Mouse (Mus musculus): ENCODE measurements around the gene Ddx21.
"Not testable (repeated sequence)": the region's sequence is repeated elsewhere in the genome, so short reads cannot be mapped to it uniquely, and the experiment has no call there.

Ddx21 gene

DNA sequence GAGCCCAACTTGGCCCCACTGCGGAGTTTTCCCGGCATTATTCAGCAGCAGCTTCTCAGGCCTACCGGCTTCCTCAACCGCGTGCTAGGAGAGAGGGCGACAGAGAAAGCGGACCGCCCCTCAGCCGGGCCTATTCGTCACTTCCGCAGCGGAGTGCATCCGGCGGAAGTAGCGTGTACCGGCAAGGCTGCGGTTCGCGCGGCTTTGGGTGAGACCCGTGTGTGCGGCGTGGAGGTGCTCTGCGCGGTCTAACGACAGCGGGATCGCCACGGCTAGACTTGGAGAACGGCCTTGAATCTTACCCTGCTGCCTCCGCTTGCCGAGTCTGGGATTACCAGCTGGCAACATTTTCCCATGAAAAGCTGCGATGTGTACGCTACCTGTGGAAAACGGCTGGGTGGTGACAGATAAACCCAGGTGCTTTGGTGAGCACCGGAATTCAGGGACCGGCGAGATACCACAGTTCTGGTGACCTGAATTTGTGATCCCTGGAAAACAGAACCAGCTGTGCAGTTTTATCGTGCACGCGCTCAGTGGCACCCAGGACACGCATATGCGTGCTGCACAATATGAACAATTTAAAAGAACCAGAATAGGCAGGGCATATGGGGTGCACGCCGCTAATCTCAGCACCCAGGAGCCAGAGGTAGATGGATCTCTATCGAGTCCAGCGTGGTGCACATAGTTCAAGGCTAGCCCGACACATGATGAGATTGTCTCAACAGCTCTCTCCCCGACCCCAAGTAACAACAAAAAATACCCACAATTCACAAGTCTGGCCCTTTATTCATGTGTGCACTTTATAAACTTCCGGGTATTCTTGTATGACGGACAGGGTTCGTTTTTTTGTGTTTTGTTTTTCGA is at the start of gene Ddx21:
Ddx21 (minus strand) TSS at position 105 of the 864 bp plus-strand sequence.
- in situ Hi-C loops (cut with MboI, MseI), result no loop called here

DNA sequence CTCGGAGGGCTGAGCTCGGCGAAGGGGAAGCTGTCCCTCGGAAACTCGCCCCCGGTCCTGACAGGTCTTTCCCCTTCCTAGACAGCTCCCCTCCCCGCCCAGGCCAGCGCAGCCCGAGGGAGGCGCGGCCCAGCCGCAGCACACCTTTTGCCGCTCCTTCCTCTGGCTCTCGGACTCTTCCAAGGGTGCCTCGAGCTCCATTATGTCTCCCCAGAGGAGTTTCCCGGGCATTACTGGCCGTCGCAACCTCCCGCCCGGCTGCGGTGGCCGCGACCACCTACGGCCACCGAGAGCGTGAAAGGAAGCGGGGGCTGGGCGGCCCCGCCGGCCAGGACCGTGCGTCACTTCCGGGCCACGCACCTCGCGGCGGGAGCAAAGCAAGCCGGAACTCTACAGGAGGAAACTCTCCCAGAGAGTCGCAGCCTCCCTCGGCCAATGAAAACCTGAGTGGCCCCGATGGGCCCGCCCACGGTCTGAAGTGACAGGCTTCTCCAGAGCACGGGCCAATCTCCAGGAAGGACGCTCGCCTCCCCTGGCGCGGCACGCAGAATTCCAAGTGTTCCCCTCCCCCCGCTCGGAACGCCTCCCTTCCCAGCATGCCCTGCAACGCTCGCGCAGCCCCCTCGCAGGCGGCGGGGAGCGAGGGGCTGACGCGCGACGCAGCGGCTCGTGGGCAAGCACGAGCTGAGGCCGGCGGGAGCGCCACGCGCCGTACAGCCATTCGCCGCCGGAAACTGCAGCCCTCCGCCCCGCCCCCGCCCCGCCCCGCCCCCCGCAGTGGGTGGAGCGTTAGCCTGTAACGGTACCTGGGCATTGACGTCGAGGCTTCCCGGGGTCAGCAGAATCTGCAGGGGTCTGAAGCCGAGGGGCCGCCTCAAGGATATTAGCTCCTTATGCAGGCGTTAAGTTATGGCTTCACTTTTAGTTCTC is 49.1 kb upstream of the Ddx21 start, which contains the start of gene Ddx50:
Ddx50 (minus strand) TSS at position 338 of the 930 bp plus-strand sequence.
- in situ Hi-C loops (cut with MboI, MseI), result no loop called here

DNA sequence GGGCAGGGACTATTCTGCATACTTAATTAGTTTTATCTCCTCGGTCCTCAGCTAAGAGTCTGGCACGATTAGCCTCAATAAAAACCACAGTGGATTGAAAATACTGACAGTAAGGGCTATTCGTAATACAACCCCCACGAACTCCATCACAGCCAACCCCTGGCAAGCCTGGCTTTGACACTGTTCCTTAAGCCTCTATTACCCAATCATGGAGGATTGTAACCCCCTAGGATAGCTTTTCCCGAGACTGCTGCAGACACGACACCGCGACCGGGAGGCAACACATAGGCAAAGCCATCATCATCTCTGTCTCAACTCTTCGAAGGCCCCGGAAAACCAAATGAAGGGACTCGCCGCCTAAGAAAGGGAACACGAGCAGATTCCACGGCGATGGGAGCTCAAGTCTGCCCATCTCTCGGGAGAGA is 48.3 kb upstream of the Ddx21 start:
- in situ Hi-C loops (cut with MboI, MseI), result no loop called here

DNA sequence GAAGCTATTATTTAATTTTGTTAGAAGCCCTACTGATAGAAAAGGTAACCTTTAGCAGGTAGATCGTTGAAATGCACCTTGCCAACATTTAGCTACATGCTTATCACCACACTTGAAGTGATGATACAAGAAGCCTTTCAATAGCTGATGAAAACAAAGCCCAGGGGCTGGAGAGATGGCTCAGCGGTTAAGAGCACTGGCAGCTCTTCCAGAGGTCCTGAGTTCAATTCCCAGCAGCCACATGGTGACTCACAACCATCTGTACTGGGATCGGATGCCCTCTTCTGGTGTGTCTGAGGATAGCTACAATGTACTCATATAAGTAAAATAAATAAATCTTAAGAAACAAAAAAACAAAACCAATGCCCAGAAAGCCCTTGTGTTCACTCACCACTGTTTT is 2.1 kb upstream of the Ddx21 start:
- in situ Hi-C loops (cut with MboI, MseI), result no loop called here

DNA sequence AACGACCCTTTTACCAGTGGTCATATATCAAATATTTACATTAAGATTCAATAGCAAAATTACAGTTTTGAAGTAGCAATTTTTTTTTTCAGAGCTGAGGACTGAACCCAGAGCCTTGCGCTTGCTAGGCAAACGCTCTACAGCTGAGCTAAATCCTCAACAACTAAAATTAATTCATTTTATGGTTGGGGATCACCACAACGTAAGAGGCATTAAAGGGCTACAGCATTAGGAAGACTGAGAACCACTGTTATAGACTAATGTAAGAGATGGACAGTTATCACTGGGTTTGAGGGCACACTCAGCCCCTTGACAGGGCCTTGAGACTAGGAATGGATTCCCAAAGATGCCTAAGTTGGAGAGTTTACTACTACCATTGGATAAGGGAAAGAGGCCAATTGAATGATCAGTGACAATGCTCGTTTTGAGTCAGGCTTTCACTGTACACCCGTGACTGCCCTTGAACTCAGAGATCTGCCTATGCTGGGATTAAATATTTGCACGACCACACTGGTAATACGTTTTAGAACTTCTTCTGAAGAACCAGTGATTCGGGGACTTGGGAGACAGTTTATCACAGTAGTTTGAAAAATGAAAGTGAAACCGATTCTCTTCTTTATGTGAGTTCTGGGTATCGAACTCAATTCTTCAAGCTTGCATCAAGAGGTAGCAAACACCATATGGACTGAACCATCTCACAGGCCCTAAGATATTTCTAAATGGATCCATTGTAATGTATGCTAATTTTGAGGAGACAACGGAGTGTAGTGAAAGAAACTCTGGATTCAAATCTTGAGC is 1.4 kb upstream of the Ddx21 start:
- in situ Hi-C loops (cut with MboI, MseI), result no loop called here

DNA sequence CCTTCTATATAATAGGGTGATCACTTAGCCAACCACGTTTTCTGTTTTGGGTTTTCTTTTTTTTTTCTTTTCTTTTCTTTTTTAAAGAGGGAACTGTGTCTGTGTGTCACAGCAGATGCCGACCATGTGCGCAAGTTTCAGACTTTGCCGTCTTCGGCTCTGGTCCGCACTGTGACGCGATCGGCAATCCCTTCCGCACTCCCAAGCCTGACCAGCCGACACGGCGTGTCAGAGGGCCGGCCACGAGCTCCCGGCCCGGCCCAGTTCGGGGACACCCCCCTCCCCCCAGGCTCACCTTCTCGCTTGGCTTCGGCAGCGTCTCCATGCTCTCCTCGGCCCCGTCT is 276 bp downstream of the Ddx21 start:
- in situ Hi-C loops (cut with MboI, MseI), result no loop called here

DNA sequence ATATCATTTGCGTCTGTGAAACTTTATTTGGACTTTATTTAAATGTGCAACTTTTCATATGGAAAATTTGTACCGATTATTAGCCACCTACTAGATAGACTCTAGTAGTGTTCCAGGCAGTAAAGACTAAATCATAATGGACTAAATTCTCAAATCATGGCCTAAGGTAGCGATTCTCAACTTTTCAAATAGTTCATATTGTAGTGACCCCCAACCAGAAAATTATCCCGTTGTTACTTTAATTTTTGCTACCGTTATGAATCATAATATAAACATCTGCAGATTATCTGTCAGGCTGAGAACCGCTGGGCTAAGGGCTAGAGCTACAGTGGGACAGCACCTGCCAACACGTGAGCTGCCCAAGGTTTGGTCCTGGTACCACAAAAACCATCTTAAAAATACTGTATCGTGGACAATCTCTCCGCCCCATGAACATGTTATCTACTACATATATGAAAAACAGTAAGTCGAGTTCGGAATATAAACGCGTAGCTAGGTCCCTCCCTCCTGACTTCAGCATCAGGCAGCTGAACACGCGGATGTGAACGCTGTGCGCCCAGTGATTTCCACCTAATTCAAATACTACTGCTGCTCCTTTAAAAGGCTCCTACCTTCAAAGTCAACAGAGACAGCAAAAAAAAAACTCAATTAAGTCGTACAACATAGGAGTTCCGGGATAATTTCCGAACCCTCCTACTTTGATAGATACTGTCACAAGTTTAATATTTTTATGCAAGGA is 859 bp downstream of the Ddx21 start:
- in situ Hi-C loops (cut with MboI, MseI), result no loop called here

DNA sequence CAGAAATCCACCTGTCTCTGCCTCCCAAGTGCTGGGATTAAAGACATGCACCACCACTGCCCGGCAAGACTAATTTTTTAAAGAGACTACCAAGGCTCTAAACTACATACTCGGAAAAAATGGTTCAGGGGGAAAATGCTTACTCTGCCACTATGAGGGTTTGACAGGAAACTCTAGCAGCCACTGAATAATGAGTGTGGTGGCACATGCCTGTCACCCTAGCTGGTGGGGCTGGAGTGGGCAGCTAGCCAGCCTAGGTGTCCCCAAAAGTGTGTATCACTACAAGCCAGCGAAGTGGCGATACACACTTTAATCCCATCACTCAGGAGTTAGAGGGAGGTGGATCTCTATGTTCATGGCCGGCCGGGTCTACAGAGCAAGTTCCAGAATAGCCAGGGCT is 2.0 kb downstream of the Ddx21 start:
- in situ Hi-C loops (cut with MboI, MseI), result no loop called here

DNA sequence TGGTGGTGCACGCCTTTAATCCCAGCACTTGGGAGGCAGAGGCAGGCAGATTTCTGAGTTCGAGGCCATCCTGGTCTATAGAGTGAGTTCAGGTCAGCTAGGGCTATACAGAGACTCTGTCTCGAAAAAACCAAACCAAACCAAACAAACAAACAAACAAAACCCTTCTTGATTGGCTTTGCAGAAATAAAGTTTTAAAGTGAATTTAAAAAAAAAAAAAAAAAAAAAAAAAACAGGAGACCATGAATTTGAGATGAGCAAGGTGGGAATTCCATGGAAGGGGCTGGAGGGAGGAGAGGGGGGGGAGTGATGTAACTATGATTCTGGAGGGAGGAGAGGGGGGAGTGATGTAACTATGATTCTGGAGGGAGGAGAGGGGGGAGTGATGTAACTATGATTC is 2.8 kb downstream of the Ddx21 start:
- in situ Hi-C loops (cut with MboI, MseI), result loop anchor here (5.0 kb wide), 1 partner anchor 43 kb away; no protein-coding TSS in a partner anchor

DNA sequence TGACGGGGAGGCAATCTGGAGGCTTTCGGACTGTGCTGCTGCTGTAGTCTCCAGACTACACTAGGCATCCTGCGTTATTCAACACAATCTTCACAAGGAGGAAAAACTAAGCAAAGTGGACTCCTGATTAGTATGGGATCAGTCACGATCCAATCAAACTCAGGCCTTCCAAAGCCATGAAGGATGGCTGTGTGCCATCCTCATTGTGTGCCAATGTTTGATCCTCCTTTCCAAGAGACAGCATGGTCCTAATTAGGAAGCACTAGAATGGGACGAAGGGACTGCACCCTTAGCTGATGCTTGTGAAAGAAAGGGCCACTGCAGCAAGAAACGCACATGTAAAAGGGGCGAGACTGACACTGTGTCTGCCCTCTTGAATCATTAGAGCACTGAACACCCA is 9.6 kb downstream of the Ddx21 start:
- in situ Hi-C loops (cut with MboI, MseI), result no loop called here

DNA sequence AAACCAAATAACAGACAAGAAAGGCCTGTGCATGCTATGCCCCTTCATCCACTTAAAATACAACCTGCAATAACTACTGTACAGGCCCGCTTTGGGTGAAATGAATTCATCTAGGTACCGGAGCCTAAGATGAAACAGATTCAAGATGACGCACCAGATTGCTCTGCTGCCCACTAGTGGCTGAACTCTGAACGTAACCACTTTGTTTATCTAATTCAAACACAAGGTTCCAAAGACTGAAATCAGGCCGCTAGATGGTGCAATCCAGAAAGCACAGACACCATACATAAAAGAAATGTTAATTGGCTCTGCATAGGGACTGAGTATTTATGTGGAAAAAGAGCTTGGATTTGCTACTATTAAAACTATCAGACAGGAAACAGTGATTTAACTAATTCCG is 11.9 kb downstream of the Ddx21 start:
- in situ Hi-C loops (cut with MboI, MseI), result no loop called here

DNA sequence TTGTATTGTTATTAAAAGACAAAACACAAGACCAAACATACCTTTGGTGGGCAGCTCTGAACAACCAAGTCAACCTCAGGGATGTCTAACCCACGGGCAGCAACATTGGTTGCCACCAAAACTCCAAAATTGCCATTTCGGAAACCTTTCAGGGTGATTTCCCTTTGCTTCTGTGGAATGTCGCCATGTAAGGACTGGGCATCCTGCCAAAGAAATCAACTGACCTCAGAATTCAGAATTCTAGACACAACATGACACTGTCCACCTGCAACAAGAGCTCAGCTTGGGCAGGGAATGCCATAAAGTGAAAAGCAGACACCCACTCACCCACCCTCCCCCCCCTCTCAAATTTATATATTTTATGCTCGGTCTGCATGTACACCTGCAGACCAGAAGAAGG is 13.5 kb downstream of the Ddx21 start:
- in situ Hi-C loops (cut with MboI, MseI), result no loop called here

DNA sequence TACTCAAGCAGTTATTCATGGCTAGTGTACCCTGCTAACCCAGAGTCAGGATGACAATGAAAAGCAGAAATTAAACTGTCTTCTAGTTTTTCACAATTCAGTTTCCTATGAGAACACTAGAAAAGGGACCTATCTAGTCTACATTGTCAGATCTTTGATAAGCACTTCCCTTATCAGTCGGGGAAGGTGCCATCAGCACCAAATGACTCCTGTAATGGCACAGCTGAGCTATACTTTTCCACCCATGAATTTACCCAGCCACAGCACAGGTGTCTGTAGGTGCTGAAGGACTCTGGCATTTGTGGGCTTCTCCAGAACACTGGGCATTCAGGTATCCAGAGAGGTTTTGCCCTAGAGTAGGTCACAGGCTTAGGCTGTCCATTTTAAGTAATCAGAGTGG is 18.8 kb downstream of the Ddx21 start:
- in situ Hi-C loops (cut with MboI, MseI), result no loop called here

DNA sequence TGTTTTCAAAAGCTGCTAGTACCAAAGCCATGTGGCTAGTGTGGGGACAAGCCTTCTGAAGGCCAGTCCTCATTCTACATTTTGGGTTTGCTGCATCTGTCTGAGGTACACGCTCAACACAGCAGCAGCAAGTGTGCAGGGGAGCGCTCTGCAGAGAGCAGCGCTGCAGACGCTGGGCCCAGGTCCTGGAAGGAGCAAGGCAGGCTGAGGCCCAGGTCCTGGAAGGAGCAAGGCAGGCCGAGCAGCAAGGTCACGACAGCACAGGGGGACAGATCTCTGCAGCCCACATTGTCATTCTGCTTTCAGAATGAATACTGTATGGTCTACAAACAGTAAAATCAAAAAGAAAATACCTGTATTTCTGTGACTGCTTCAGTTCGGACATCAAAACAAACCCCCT is 19.4 kb downstream of the Ddx21 start:
- in situ Hi-C loops (cut with MboI, MseI), result no loop called here

DNA sequence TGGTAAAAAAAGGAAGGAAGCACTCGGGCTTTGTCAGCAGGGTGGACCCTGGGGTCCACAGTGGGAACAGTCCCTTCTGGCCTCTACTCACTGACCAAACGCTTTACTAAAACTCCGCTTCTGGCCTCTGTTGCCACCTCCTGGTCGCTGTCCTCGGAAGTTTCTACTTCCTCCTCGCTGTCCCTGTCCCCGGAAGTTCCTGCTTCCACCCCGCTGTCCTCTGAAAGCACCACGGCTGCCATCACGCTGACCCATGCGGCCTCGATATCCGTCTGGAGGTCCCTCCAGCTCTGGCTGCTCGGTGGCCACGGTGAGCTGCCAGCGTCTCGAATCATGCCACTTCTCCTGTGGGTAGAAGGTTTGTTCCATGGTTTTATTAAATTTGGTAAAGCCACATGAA is 19.8 kb downstream of the Ddx21 start:
- in situ Hi-C loops (cut with MboI, MseI), result no loop called here

DNA sequence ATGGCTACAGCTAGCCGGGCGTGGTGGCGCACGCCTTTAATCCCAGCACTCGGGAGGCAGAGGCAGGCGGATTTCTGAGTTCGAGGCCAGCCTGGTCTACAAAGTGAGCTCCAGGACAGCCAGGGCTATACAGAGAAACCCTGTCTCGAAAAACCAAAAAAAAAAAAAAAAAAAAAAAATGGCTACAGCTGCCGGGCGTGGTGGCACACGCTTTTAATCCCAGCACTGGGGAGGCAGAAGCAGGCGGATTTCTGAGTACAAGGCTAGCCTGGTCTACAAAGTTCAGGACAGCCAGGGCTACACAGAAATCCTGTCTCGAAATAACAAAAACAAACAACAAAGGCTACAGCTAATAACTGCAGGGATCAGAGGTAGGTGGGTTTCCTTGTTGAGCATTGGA is 23.0 kb downstream of the Ddx21 start:
- in situ Hi-C loops (cut with MboI, MseI), result not testable (repeated sequence)

DNA sequence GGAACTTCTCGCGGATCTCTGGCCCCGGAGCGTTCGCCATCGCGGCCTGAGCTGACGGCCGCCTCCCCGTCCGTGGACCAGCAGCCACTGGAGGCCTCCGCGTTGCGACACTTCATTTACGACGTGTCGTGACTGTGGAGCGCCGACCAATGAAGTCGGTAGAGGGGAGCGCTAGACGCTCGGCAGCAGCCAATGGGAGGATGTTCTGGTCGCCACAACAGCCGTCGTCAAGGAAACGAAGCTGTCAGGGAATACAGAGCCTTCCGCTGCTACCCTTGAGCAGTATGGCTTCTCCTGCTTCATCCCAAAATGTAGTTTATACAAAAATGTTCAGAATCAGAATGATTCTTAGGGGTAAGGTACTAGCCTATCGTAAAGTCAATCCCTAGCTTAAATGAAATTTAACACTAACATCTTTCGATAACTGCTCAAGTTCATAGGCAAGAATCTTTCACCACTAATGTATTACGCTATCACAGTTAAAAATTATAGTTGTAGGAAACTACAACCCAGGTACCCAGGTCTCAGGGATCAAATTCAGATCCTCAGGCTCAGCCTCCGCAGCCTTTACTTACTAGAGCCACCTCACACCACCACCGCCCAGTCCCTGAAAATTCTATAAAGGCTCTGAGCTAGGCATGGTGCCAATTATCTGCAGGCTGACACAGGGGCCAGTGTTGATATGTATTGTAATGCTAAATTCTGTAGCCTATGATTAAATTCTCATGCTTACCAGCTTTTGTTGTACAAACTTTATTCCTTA is 23.6 kb downstream of the Ddx21 start, which contains the start of gene Kif1bp:
Kif1bp (minus strand) TSS at position 120 of the 763 bp plus-strand sequence.
- in situ Hi-C loops (cut with MboI, MseI), result no loop called here

DNA sequence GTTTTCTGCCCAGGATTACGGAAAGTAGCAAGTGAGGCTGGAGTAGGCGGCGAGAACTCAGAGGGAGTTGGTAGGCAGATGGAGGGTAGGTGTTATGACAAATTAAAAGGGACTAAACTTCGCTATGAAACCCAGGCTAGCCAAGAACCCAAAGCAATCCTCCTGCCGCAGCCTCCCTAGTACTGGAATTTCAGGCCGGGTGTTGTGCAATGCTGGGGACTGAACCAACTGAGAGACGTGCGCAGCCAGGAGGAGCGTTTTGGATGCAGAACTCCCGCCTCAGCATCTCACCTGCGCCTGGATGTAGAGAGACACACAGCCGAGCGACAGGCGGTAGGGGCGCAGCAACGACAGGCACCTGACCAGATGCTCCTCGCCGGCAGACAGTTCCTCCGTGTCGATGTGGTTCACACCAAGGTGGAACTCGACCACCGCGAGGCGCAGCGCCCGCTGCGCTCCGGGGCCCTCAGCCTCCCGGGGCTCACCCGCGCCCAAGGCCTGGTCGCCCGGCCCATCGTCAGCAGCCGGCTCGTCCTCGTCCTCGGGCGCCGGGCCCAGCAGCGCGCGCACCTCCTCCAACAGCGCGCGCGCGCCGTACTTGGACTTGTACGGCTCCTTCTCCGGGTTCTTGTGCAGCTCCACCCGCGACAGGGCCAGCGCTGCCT is 24.3 kb downstream of the Ddx21 start:
- in situ Hi-C loops (cut with MboI, MseI), result no loop called here

DNA sequence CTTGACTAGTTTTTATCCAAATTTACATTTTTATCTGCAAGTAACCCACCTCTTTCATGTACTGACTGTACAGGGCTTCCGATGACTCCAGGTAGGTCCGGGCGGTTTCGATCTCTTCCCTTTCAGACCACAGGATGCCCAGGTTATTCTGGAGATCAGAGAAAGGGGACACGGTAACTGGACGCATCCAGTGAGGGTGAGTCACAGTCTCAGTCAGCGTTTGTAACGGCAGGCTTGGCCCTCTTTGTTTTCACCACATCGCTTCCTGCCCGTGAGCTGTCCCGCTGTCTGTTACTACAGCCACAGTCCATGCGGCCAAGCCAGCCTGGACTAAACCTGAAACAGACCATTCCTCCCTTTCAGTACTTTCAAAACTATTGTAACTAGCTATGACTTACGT is 27.1 kb downstream of the Ddx21 start:
- in situ Hi-C loops (cut with MboI, MseI), result no loop called here
